Mouse (Mus musculus) liver, adult 2 months (tissue): ENCODE measurements around the gene a. TPM values are rescaled to one million over a fixed set of nuclear protein-coding genes. Genes with fewer than 3 reads are reported as not detected.
A peak's percentile ranks its signal among the peaks of the same experiment; 100 is the strongest.

Source experiments
- DNase-seq: peaks from one replicate; pipeline ENCODE4 v3.0.0-alpha.2; 2011; ENCODE audit warnings: low read depth, low spot score; ENCODE audit errors: extremely low read depth
- H3K27ac ChIP-seq: fragments of 200-500 bp; replicated peaks from 2 replicates; pipeline ENCODE4 v1.5.1; 2012; ENCODE audit warnings: low read depth, mild to moderate bottlenecking, control low read depth, inconsistent platforms, low read length; ENCODE audit not compliant: insufficient read depth
- H3K27me3 ChIP-seq: fragments of 200-500 bp; 2 replicates; pipeline ENCODE4 v1.6.1; 2012; ENCODE audit warnings: mild to moderate bottlenecking, moderate library complexity, low read length, inconsistent platforms; ENCODE audit not compliant: control insufficient read depth, insufficient read depth
- H3K36me3 ChIP-seq: fragments of 200-500 bp; 2 replicates; pipeline ENCODE4 v1.6.1; 2012; ENCODE audit warnings: low read length, inconsistent platforms; ENCODE audit not compliant: control insufficient read depth, insufficient read depth
- H3K4me1 ChIP-seq: fragments of 200-500 bp; 2 replicates; pipeline ENCODE4 v1.6.1; 2011; ENCODE audit warnings: low read length; ENCODE audit not compliant: control insufficient read depth, insufficient read depth
- H3K4me3 ChIP-seq: fragments of 200-500 bp; 2 replicates; pipeline ENCODE4 v1.5.1; 2011; ENCODE audit warnings: low read depth, mild to moderate bottlenecking, control low read depth, low read length, moderate library complexity; ENCODE audit not compliant: insufficient read depth
- H3K79me2 ChIP-seq: fragments of 200-500 bp; 2 replicates; pipeline ENCODE4 v1.6.1; 2012; ENCODE audit warnings: inconsistent platforms, mild to moderate bottlenecking, low read length, moderate library complexity; ENCODE audit not compliant: control insufficient read depth, insufficient read depth
- H3K9ac ChIP-seq: fragments of 200-500 bp; 2 replicates; pipeline ENCODE4 v1.6.1; 2012; ENCODE audit warnings: low read depth, mild to moderate bottlenecking, control low read depth, inconsistent platforms, low read length
- CTCF ChIP-seq: fragments of 200-500 bp; IDR thresholded peaks from 2 replicates; pipeline ENCODE4 v1.5.1; 2011; ENCODE audit warnings: low read depth, low read length, control low read depth
- POLR2A ChIP-seq: fragments of 200-500 bp; IDR thresholded peaks from 2 replicates; pipeline ENCODE4 v1.6.1; 2011; ENCODE audit warnings: low read length, control low read depth; ENCODE audit not compliant: insufficient read depth; ENCODE audit errors: extremely low read depth
- WGBS: fragments of 180-500 bp; shearing (Covaris S2); methylation state at CpG from one replicate; pipeline ENCODE4 v1.1.7; 2018; 5-methylcytosine and 5-hydroxymethylcytosine counted together
- polyA plus RNA-seq: library from polyadenylated mRNA; depleted of rRNA; stranded (reverse); fragments of >200 nt; gene quantifications from 2 replicates; pipeline ENCODE4 v1.2.3, GENCODE M21; 2012
- total RNA-seq: library from RNA; depleted of rRNA; stranded (reverse); fragments of >200 nt; gene quantifications from 2 replicates; pipeline ENCODE4 v1.2.3, GENCODE M21; 2014

The a gene
- total and polyA plus RNA-seq, 2 experiments, result not detected

DNA sequence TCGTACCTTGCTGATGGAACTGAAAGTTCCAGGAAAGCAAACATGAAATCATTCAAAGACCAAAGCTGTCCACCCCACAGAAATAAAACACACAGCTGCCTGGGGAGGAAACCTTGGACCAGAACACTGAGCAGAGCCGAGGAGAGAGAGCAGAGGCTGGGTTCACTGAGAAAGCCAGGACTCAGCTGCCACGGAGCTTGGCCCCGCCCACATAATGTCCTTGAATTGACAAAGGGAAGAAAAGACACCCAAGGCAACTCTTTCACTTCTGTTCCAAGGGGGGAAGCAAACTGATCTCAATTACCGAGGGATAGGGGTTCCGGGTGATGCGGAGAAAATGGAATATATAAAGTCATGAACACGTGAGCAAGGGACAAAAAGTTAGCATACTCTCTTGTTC is 39.3 kb upstream of the a start:
- no peaks in the 10 kb centered on the region for H3K4me1 ChIP-seq
- H3K9ac ChIP-seq, result no peak overlapping the region
- no peak overlapping the region for H3K27ac ChIP-seq
- no peaks in the 10 kb centered on the region for H3K79me2 ChIP-seq
- DNase-seq, result no peak
- no peaks in the 10 kb centered on the region for H3K36me3 ChIP-seq
- 57% methylated on average over 8 of the region's 8 CpGs for WGBS
- TF ChIP-seq POLR2A (no peak), CTCF (no peak)
- no peak overlapping the region for H3K4me3 ChIP-seq
- H3K27me3 ChIP-seq, result no peaks in the 10 kb centered on the region

DNA sequence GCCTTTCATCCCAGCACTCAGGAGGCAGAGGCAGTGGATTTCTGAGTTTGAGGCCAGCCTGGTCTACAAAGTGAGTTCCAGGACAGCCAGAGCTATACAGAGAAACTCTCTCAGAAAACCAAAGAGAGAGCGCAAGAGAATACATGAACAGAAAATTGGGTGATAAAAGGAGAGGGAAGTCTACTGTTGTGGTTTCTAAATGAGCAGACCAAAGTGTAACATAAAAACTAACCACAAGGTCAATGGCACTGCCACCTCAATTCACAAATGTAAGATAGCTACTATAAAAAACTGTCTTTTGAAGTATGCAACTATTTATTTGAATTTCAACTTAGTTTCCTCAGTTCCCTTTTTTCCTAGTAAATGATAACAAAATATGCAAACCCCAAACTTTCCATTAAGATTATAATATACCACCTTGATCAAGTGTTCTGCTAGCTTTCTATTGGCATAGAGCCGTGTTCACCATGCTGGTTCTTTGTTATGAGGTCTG is 37.1 kb upstream of the a start:
- DNase-seq, result no peak
- H3K79me2 ChIP-seq, result no peaks in the 10 kb centered on the region
- H3K27ac ChIP-seq, result no peak overlapping the region
- H3K4me1 ChIP-seq, result no peaks in the 10 kb centered on the region
- H3K27me3 ChIP-seq, result no peaks in the 10 kb centered on the region
- WGBS, result 87% methylated on average over 2 of the region's 2 CpGs
- no peaks in the 10 kb centered on the region for H3K36me3 ChIP-seq
- H3K4me3 ChIP-seq, result no peak overlapping the region
- no peak overlapping the region for H3K9ac ChIP-seq
- no peak for TF ChIP-seq POLR2A

DNA sequence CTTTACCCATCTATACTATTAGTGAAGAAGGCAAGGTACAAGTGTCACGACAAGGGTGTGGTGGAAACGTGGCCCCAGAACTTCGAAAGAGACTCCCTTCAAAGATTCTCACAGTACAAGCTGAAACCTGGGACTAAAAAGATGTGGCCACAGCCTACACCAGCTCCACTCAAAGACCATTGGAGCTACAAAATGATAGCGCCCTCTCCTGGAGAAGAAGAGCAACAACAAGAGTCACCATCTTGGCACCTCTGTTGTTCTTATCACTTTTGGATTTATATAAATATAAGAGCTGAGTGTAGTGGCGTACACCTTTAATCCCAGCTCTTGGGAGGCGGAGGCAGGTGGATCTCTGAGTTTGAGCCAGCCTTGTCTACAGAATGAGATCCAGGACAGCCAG is 35.4 kb upstream of the a start:
- Histone ChIP-seq H3K4me1 (no peaks in the 10 kb centered on the region), H3K4me3 (no peak overlapping the region), H3K27me3 (no peaks in the 10 kb centered on the region), H3K36me3 (no peaks in the 10 kb centered on the region), H3K79me2 (no peaks in the 10 kb centered on the region), H3K27ac (no peak overlapping the region), H3K9ac (no peak overlapping the region)
- 76% methylated on average over 6 of the region's 6 CpGs for WGBS
- DNase-seq, result no peak
- TF ChIP-seq CTCF (0 out of 2 replicates have a peak, but pooled peaks have one; percentile 14), POLR2A (no peak)

DNA sequence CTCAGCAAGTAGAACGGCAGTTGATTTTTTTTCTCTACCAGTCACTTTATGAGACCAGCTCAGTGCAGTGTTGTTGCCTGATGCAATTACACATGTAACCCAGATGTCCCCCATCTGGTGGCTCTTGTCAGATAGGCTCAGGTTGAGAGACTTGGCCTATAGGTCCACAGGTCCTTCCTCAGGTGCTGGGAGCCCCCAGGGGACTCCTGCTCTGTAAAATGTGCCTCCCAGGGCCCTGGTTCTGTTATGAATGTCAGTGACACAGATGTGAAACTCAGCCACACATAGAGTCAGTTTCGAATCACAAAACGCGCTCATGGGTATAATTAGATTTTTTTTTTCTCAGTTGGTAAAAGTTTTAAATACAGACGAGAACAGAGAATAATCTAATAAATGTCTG is 33.5 kb upstream of the a start:
- Histone ChIP-seq H3K27ac (no peak overlapping the region), H3K36me3 (no peaks in the 10 kb centered on the region), H3K4me3 (no peak overlapping the region), H3K9ac (no peak overlapping the region), H3K79me2 (no peaks in the 10 kb centered on the region), H3K4me1 (no peaks in the 10 kb centered on the region), H3K27me3 (no peaks in the 10 kb centered on the region)
- DNase-seq, result no peak
- TF ChIP-seq CTCF (no peak), POLR2A (no peak)
- 88% methylated on average over 5 of the region's 5 CpGs for WGBS

DNA sequence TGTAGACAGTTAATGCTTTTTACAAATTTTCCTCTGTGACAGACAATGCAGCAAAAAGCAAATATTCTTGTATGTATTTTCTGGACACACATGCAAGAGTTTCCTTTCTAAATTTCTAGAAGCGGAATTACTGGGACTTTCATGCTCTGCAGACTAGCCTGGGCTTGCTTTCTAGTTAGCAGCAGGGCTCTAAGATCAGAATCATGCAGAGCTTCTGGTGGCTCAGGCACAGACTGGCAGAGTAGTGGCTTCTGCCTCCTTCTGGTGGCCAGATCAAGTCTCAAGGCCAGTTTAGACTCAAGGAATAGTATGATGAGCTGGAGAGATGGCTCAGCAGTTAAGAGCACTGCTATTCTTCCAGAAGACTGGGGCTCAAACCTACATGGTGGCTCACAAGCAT is 32.7 kb upstream of the a start:
- no peaks in the 10 kb centered on the region for H3K27me3 ChIP-seq
- TF ChIP-seq POLR2A (no peak), CTCF (no peak)
- no peaks in the 10 kb centered on the region for H3K79me2 ChIP-seq
- H3K9ac ChIP-seq, result no peak overlapping the region
- DNase-seq, result no peak
- H3K36me3 ChIP-seq, result no peaks in the 10 kb centered on the region
- H3K4me1 ChIP-seq, result no peaks in the 10 kb centered on the region
- H3K4me3 ChIP-seq, result no peak overlapping the region
- 95% methylated on average over 1 of the region's 1 CpGs for WGBS
- H3K27ac ChIP-seq, result no peak overlapping the region

DNA sequence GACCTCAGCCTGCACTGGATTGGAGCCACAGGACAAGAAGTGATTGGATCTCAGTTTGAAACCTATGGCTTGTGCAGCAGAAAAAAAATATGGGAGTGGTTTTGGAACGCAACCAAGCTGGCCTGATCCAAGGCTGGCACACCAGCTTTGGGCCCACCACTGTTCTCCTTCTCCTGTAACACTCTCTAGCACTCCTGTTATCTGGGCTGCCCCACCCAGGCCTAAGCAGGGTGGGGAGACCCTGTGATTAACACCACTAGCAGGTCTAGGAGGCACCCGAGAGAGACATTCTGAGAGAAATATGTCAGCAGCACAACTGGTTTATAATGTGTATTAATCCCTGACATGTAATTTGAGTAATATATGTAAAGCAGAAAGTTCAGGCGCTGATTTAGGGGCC is 28.0 kb upstream of the a start:
- H3K36me3 ChIP-seq, result no peaks in the 10 kb centered on the region
- no peak overlapping the region for H3K9ac ChIP-seq
- DNase-seq, result no peak
- TF ChIP-seq POLR2A, result no peak
- no peak for TF ChIP-seq CTCF
- WGBS, result 90% methylated on average over 3 of the region's 3 CpGs
- H3K27ac ChIP-seq, result no peak overlapping the region
- H3K4me1 ChIP-seq, result no peaks in the 10 kb centered on the region
- no peak overlapping the region for H3K4me3 ChIP-seq
- H3K27me3 ChIP-seq, result no peaks in the 10 kb centered on the region
- no peaks in the 10 kb centered on the region for H3K79me2 ChIP-seq
